Mouse (Mus musculus) left cerebral cortex, postnatal 10 days (tissue): ENCODE measurements around the gene Stat6. TPM values are rescaled to one million over a fixed set of nuclear protein-coding genes. Genes with fewer than 3 reads are reported as not detected.
"Not testable (repeated sequence)": the region's sequence is repeated elsewhere in the genome, so short reads cannot be mapped to it uniquely, and the experiment has no call there.

ENCODE experiments used
- DNase-seq, 2 experiments: peaks; one replicate each; pipeline ENCODE4 v3.0.0; 2021 to 2022; ENCODE audit warnings: low spot score in 2 of 2, mixed read lengths in 1 of 2; ENCODE audit errors: extremely low spot score in 1 of 2
- intact Hi-C: fragments of 180-260 bp; cut with DNase I; formaldehyde crosslinking; loops from one replicate; pipeline ENCODE4 v1.15.1; 2025
- total RNA-seq, 2 experiments: library from RNA; stranded (reverse); gene quantifications; 2 replicates each; pipeline ENCODE4 v1.2.3; 2021

Stat6 gene
- total RNA-seq, 2 experiments from 2014 or later: 9.4 to 10.2 TPM

DNA sequence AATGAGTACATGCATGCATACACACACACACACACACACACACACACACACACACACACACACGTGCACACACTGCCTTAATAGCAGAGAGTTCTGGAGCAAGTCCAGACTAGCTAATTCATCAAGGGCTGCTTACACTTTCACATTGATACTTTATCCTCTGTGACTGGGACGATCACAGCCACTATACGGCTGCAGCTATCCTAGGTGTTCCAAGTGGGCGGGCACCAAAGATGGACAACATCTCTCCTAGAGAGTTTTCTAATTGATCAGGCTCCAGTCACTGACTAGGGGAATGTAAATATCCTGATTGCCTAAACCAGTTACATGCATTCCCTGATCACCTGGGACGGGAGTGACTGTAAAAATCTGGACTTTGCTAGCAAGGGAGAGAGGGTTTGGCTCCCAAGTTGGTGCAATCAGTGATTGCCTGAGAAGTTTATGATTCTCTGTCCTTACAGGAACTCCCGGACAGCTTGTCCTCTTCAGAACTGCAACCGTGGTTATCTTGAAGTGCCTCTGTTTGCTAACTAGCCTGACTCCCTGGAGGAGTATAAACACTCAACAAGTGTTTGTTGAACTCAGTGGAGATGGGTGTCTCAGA lies 10.0 kb upstream of the Stat6 start:
- DNase-seq: no peak
- intact Hi-C loops: no loop called here

DNA sequence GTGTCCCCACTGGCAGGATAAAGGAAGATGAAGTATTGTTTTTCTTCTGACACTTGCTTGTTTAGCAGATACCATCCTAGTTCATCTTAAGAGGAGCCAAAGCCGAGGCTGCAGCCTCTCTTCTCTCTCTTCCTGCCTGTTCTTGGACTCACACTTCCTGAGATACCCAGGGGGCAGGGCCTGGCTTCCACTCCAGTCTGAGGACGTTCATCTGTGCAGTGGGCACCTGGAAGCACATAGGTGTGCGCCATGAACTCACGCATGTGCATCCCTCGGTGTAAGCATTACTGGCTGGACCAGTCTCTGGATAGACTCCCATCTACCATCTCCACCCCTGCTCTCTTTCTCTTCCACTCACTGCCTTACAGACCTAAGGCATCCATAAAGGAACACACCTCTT lies 2.4 kb upstream of the Stat6 start:
- intact Hi-C loops: loop anchor here (5.0 kb wide), 1 partner anchor 37 kb away; no protein-coding TSS in a partner anchor
- no peak for DNase-seq

DNA sequence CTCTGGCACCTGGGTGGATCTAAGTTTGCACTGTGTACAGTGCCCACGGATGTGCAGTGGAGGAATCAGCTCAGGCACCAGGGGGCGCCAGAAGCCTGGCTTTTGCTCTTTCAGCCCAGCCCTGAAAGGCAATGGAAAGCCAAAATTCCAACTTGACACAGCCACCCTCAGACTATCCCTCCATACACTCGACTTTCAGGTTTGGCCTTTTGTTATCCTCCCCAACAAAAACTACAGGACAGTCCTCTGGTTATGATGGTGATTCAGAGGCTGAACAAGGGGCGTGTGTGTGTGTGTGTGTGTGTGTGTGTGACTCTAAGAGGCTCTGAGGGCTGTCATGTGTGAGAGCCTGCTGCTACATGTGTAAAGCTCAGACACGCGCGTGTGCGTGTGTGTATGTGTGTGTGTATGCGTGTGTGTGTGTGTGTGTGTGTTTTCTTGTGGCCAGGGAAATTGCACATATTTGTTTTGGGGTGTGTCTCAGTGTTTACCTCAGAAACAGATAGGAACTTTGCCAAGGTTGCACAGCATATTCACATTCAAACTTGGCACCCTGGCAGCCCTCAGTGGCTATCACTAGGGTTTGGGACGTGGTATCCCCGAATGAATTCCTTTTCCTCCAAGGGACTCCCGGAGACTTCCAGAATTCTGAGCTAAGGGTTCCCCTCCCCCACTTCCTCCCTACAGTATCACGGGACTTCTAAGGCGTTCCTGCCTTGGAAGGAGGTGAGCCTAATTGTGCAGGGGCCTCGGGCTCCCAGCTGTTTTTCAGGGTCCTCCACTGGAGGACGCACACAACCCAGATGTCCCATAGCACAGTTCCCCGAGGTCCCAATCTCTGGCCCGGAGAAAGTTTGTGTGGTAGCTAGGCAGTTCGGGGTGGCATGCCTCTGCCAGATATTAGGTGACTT lies 670 bp upstream of the Stat6 start:
- intact Hi-C loops: loop anchor here (5.0 kb wide), 1 partner anchor 35 kb away; no protein-coding TSS in a partner anchor
- DNase-seq: peak; percentile 81 to 91

DNA sequence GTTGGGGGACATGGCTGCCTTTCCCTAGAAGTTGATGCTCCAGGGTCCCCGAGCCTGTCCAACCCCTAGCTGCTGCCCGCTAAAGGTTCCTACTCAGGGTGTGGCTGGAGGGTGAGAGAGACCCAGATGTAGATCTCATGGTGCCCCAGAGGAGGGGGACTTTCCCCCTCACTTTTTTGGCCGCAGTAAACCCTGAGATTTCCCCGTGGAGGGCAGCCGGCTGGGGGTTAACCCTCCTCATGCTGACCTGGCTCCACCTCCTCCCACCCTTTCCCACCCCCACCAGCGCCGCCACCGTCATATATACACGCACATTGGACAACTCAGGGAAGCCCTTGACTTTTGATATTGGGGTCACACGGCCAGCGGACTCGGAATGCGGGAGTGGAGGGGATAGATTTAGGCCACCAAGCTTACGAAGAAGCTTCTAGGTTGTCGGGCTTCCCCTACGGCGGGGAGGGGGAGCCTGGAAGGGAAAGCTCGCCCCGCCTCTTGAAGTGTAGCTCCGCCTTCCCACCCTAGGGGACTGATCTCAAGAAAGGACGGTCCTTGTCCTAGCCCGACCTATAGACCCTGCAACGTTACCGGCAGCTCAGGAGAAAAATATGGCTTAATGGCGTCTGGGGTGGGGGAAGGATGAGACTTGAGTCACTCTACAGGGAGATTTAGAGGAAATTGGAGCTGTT lies 910 bp downstream of the Stat6 start:
- intact Hi-C loops: loop anchor here (5.0 kb wide), 1 partner anchor 34 kb away; no protein-coding TSS in a partner anchor
- DNase-seq: peak in 1 of 2 experiments; percentile 85

DNA sequence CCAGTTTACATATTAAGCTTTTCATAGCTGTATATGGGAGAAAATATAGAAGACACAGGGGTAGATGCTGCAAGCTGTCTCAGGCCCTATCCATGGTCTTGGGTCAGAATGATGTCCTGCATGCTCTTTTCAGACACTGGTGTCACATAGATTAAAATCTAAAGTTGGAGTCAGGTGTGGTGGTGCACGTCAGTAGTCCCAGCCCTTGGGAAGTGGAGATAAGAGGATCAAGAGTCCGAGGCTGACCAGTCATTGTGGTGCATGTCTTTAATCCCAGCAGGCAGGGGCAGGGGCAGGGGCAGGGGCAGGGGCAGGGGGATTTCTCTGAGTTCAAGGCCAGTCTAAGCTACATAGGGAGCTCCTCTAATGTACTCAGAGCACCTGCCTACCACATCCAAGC lies 3.0 kb downstream of the Stat6 start:
- no peak for DNase-seq
- intact Hi-C loops: no loop called here

DNA sequence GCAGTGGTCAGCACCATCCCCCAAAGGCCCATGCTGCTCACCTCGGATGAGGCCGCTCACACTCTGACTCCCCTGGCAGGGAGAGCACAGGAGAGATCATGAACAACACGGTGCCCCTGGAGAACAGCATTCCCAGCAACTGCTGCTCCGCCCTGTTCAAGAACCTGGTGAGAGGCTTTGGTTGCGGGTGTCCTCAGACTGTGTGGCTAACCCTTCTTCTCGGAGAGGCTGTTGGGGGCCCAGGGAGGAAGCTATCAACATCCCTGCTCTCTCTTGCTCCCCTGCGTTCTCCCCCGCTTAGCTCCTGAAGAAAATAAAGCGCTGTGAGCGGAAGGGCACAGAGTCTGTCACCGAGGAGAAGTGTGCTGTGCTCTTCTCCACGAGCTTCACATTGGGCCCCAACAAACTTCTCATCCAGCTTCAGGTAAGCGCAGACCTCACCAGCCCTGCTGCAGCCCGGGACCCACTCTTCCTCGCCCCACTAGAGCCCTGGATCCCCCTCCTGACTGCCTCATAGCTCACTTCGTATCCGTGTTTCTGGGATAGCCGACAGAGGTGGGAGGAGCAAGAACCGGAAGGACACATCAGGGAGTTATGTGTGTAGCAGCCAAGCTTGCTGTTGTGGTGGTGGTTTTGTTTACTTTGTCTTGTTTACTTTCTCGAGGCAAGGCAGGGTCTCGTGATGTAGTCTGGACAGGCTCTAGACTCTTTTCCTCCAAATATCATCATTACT lies 10.3 kb downstream of the Stat6 start:
- intact Hi-C loops: no loop called here
- DNase-seq: no peak

DNA sequence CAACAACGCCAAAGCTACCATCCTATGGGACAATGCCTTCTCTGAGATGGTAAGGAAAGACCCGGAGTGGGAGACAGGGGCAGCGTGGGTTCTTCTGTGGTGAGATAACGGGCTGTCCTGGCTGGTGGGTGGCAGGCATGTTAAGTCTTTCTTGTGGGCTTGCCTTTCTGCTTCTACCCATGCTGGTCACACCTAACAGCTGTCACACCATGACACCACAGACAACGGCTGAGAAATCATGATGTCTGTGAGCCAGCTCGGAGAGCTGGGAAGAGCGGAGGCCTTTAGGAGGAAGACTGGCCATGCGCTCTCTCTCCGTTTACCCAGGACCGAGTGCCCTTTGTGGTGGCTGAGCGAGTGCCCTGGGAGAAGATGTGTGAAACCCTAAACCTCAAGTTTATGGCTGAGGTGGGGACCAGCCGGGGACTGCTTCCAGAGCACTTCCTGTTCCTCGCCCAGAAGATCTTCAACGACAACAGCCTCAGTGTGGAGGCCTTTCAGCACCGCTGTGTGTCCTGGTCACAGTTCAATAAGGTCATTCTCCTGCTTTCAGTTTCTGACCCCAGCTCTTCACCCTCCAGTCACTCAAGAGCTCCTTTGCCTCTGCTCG lies 12.3 kb downstream of the Stat6 start:
- no peak for DNase-seq
- intact Hi-C loops: no loop called here

DNA sequence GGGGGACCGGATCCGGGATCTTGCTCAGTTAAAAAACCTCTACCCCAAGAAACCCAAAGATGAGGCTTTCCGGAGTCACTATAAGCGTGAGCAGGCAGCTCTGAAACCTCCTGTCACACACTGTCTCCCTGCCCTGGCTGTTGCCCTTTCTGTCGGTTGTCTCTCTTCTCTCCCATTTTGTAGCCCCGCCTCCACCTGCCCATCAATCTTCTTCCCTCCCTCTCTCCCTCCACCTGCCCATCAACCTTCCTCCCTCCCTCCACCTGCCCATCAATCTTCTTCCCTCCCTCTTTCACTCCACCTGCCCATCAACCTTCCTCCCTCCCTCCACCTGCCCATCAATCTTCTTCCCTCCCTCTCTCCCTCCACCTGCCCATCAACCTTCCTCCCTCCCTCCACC lies 14.8 kb downstream of the Stat6 start:
- DNase-seq, intact Hi-C loops: not testable (repeated sequence)

DNA sequence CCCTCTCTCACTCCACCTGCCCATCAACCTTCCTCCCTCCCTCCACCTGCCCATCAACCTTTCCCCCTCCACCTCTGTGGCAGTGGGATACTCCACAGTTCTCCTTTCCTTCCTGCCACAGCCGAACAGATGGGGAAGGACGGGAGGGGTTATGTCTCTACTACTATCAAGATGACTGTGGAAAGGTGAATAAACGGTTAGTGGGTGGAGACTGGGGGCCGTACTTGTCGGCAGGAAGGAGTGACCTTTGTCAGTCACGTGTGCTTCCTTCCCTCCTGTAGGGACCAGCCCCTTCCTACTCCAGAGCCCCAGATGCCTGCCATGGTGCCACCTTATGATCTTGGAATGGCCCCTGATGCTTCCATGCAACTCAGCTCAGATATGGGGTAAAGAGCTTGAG lies 15.3 kb downstream of the Stat6 start:
- intact Hi-C loops: no loop called here
- no peak for DNase-seq

DNA sequence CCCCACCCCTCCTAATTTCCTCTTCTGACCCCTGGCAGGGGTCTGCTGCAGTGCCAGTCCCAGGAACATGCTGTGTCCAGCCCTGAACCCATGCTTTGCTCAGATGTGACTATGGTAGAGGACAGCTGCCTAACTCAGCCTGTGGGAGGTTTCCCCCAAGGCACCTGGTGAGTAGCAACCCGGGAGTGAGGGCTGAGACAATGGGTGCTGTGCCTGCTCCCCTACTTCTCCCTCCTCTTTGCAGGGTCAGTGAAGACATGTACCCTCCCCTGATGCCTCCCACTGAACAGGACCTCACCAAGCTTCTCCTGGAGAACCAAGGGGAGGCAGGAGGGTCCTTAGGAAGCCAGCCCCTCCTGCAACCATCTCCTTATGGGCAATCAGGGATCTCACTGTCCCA lies 16.8 kb downstream of the Stat6 start:
- intact Hi-C loops: no loop called here
- no peak for DNase-seq

DNA sequence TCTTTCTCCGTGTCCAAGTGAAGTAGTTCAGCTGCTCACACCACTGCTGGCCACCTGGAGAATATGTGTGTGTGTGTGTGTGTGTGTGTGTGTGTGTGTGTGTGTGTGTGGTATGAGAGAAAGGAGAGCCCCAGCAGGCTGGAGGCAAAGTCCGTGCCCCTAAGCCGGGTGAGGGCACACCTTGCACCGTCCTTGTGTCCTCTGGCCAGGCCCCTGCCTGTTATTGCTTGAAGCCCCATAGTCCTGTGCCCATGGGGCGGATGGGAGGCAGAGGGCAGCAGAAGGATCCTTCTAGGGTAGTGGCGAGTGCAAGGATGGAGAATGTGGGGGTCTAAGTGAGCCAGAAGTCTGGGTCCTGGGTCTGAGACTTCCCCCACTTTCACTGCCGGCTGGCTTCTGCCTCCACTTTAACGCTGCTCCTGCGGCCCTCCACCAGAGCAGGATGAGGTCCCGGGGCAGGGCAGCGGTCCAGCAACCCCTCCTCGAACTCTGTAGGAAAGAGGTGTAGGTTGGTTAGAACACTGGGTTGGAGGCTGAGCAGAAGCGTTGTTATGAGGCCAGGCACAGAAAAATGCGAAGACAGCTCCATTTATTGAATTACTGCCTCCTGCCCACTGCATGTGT lies 18.6 kb downstream of the Stat6 start:
- intact Hi-C loops: no loop called here
- peak in 1 of 2 experiments; percentile 55 for DNase-seq

DNA sequence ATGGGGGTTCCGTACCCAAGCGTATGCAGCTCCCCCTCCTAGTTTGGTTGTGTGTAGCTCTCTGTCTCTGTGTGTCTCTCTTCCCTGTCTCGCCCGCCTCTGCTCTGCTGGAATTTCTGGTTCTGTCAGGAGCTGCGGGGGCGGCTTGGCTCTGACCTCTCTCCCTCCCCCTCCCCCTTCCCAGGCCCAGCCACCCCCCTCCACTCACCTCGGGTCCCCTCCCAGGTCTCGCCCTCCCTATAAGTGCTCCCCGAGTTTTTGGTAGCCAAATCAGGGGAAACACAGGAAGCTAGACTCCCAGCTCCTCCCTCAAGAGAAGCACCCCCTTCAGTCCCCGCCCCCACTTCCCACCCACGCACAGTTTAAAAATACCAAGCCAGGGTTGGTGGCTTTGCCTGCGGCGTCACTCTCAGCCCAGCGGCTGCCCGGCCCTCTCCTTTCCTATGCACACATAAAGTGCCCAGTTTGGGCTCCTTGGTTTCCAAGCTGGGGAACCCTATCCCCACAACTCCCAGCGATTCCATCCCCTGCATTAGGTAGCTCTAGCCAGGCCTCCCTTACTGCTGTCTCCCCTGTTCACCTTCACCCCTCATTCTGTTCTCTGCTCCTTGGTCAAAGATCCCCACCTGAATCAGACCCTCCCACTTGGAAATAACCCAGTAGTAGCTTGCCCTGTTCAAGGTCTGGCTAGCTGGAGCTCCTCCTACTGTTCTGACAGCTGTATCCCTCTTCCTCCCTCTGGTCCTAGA lies 19.3 kb downstream of the Stat6 start:
- intact Hi-C loops: no loop called here
- peak in 1 of 2 experiments; percentile 84 for DNase-seq

DNA sequence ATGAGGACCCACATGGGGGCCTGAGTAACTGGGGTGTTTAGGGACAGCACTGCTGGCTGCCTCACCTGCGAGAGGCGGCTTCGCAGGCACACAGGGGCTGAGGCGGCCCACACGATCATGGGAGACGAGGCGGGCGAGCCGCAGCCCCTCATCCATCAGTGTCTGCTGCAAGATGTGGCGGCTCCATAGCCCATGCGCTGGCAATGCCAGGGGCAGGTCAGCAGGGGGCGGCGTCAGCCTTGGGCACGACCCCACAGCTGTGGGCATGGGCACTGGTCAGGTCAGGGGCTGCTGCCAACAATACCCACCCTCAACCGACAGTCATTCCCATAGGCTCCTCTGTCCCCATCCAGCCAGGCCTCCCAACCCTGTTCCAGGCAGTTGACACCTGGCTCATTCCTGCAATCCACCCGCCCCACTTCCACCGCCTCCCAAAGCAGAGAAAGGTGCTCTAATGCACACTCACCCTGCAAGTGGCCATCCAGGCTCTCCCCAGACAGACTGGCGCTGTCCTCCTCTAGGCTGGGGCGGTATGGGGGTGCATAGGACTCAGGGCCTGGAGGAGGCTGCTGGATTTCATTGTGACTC lies 20.0 kb downstream of the Stat6 start:
- DNase-seq: peak in 1 of 2 experiments; percentile 66
- intact Hi-C loops: no loop called here

DNA sequence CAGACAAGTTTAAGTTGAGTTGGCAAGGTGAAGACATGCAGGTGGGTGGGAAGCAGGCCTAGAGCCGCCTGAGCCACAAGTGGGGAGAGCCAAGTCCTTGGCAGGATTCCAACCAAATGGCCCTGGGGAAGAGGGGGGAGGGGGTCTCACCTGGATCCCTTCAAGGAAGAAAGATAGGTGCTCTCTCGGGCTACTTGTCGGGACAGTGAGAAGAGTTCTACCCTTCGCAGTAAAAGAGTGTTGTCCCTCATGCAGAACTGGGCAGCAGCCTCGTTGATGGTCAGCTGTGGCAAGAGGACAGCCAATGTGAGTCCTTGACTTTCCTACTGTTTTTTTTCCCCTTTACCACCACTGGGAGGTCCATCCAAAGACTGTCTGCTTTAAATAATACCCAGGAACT lies 20.8 kb downstream of the Stat6 start:
- DNase-seq: peak in 1 of 2 experiments; percentile 42
- intact Hi-C loops: no loop called here

DNA sequence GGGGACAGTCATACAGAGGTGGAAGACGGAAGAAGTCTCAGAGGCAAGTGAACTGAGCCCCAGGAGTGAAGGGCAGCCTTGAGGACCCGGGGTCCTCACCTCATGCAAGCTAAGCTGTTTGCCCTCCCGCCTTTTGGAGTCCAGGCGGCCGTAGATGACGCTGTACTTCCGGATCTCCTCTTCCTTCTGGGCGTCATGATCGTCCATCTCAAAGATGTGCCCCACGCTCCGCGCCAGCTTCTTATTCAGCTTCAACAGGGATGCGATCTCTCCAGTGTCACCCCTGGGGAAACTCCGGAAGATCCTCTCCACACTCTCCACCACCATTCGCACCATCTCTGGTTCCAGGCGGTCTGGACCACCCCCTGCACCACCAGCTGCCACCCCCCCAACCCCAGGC lies 21.4 kb downstream of the Stat6 start:
- peak in 1 of 2 experiments; percentile 32 for DNase-seq
- intact Hi-C loops: no loop called here

DNA sequence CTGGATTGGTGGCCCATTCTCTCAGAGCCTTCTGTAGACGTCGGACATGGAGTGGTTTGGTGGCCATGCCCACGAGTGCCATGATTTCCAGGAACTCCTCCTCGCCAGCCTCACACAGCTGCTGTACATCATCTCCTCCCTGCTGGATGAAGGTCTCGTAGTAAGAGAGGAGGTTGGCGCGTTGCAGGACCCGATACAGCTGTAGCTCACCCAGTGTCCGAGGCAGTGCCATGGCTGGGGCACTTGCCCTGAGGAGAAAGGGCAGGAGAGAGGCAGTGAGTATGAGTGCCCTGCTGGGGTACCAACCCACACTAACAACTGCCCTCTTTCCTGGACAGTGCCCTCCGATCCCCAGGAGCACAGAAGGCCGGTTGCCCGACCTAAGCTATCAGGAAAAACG lies 22.1 kb downstream of the Stat6 start:
- intact Hi-C loops: no loop called here
- DNase-seq: peak in 1 of 2 experiments; percentile 31
